Mouse (Mus musculus) intestine, embryonic 16.5 days (tissue): ENCODE data around the gene Atp8b5. TPM values are rescaled to one million over a fixed set of nuclear protein-coding genes. Genes with fewer than 3 reads are reported as not detected.
A peak's percentile ranks its signal among the peaks of the same experiment; 100 is the strongest.

Experiments
- ATAC-seq: fragments of 200-750 bp; cut with Nextera tagmentation; 2 replicates; pipeline ENCODE4 v1.8.0; 2017; ENCODE audit warnings: moderate TSS enrichment, moderate library complexity
- H3K27ac ChIP-seq: fragments of 300-500 bp; sonication (generic); 2 replicates; pipeline ENCODE4 v1.5.1; 2014; ENCODE audit warnings: mild to moderate bottlenecking, low read length
- H3K27me3 ChIP-seq: fragments of 300-500 bp; sonication (generic); replicated peaks from 2 replicates; pipeline ENCODE4 v1.6.1; 2014; ENCODE audit warnings: low read length, control low read depth, mixed read lengths; ENCODE audit not compliant: control insufficient read depth, insufficient read depth
- H3K36me3 ChIP-seq: fragments of 300-500 bp; sonication (generic); 2 replicates; pipeline ENCODE4 v1.6.1; 2014; ENCODE audit warnings: low read length, control low read depth; ENCODE audit not compliant: control insufficient read depth, insufficient read depth
- H3K4me1 ChIP-seq: fragments of 300-500 bp; sonication (generic); 2 replicates; pipeline ENCODE4 v1.6.1; 2014; ENCODE audit warnings: low read length, control low read depth, mixed read lengths; ENCODE audit not compliant: control insufficient read depth, insufficient read depth
- H3K4me2 ChIP-seq: fragments of 300-500 bp; sonication (generic); 2 replicates; pipeline ENCODE4 v1.6.1; 2014; ENCODE audit warnings: low read depth, low read length, control low read depth
- H3K4me3 ChIP-seq: fragments of 300-500 bp; sonication (generic); 2 replicates; pipeline ENCODE4 v1.5.1; 2014; ENCODE audit warnings: mild to moderate bottlenecking, low read length
- H3K9ac ChIP-seq: fragments of 300-500 bp; sonication (generic); 2 replicates; pipeline ENCODE4 v1.6.1; 2014; ENCODE audit warnings: low read depth, low read length
- H3K9me3 ChIP-seq: fragments of 300-500 bp; sonication (generic); 2 replicates; pipeline ENCODE4 v1.6.1; 2016; ENCODE audit warnings: low read length, control low read depth; ENCODE audit not compliant: control insufficient read depth
- WGBS: fragments of 180-500 bp; shearing (Covaris S2); extraction: QIAGEN DNeasy Blood & Tissue Kit; methylation state at CpG from one replicate; pipeline ENCODE4 v1.1.7; 2014; 5-methylcytosine and 5-hydroxymethylcytosine counted together
- polyA plus RNA-seq: library from polyadenylated mRNA; unstranded; fragments of >200 nt; fragmentation: Nextera tagmentation; extraction: Ambion mirVana; gene quantifications from 2 replicates; pipeline ENCODE4 v1.2.1, GENCODE M21; 2015

The Atp8b5 gene
- polyA plus RNA-seq: 1.2 and 1.4 TPM in 2 replicates

- H3K9ac ChIP-seq: peak within 1 kb of the TSS; percentile 48; the same call in 1 of the 2 replicates
- no peak within 1 kb of the TSS for H3K27ac ChIP-seq
- H3K4me1 ChIP-seq: no peaks in the 10 kb centered on the region
- H3K27me3 ChIP-seq: no peaks in the 10 kb centered on the region
- H3K36me3 ChIP-seq: no peaks in the 10 kb centered on the region
- H3K9me3 ChIP-seq: no peaks in the 10 kb centered on the region
- peak within 1 kb of the TSS; percentile 70 for H3K4me2 ChIP-seq
- ATAC-seq: peak; percentile 96
- H3K4me3 ChIP-seq: peak within 1 kb of the TSS; percentile 33
- 3% methylated on average over 19 of the region's 19 CpGs for WGBS
Observed at GRCm38 (mm10) chr4:43266623-43267322, at the start of gene Atp8b5. Gene Atp8b5 (plus strand): TSS chr4:43267159.

- 94% methylated on average over 1 of the region's 1 CpGs for WGBS
- H3K27ac ChIP-seq: no peak overlapping the region
- H3K36me3 ChIP-seq: no peaks in the 10 kb centered on the region
- H3K4me1 ChIP-seq: no peaks in the 10 kb centered on the region
- H3K9me3 ChIP-seq: no peaks in the 10 kb centered on the region
- H3K4me3 ChIP-seq: no peak overlapping the region
- ATAC-seq: no peak
- H3K4me2 ChIP-seq: no peak overlapping the region
- no peak overlapping the region for H3K9ac ChIP-seq
- no peaks in the 10 kb centered on the region for H3K27me3 ChIP-seq
Observed at GRCm38 (mm10) chr4:43217997-43218396, 49.0 kb upstream of the Atp8b5 start.

- Histone ChIP-seq H3K9me3 (no peaks in the 10 kb centered on the region), H3K4me2 (no peak overlapping the region), H3K4me3 (no peak overlapping the region), H3K27me3 (no peaks in the 10 kb centered on the region), H3K9ac (no peak overlapping the region), H3K27ac (no peak overlapping the region), H3K4me1 (no peaks in the 10 kb centered on the region), H3K36me3 (no peaks in the 10 kb centered on the region)
- WGBS: 88% methylated on average over 3 of the region's 3 CpGs
- no peak for ATAC-seq
Observed at GRCm38 (mm10) chr4:43231821-43232220, 35.1 kb upstream of the Atp8b5 start.

GRCm38 (mm10) chr4:43232985-43233384 is 34.0 kb upstream of the Atp8b5 start:
- Histone ChIP-seq H3K4me1 (no peaks in the 10 kb centered on the region), H3K27me3 (no peaks in the 10 kb centered on the region), H3K9ac (no peak overlapping the region), H3K27ac (no peak overlapping the region), H3K9me3 (no peaks in the 10 kb centered on the region), H3K36me3 (no peaks in the 10 kb centered on the region), H3K4me2 (no peak overlapping the region), H3K4me3 (no peak overlapping the region)
- 89% methylated on average over 1 of the region's 1 CpGs for WGBS
- no peak for ATAC-seq

GRCm38 (mm10) chr4:43233489-43233888 is 33.5 kb upstream of the Atp8b5 start:
- Histone ChIP-seq H3K27me3 (no peaks in the 10 kb centered on the region), H3K4me2 (no peak overlapping the region), H3K36me3 (no peaks in the 10 kb centered on the region), H3K27ac (no peak overlapping the region), H3K4me1 (no peaks in the 10 kb centered on the region), H3K9me3 (no peaks in the 10 kb centered on the region), H3K9ac (no peak overlapping the region), H3K4me3 (no peak overlapping the region)
- WGBS: 92% methylated on average over 6 of the region's 6 CpGs
- ATAC-seq: no peak

GRCm38 (mm10) chr4:43236898-43237297 is 30.1 kb upstream of the Atp8b5 start:
- no peaks in the 10 kb centered on the region for H3K9me3 ChIP-seq
- no peak overlapping the region for H3K4me3 ChIP-seq
- no peaks in the 10 kb centered on the region for H3K27me3 ChIP-seq
- no peak overlapping the region for H3K9ac ChIP-seq
- ATAC-seq: no peak
- H3K27ac ChIP-seq: no peak overlapping the region
- no peaks in the 10 kb centered on the region for H3K36me3 ChIP-seq
- H3K4me2 ChIP-seq: no peak overlapping the region
- 91% methylated on average over 9 of the region's 9 CpGs for WGBS
- H3K4me1 ChIP-seq: no peaks in the 10 kb centered on the region

- no peak for ATAC-seq
- 92% methylated on average over 1 of the region's 1 CpGs for WGBS
- no peaks in the 10 kb centered on the region for H3K36me3 ChIP-seq
- no peaks in the 10 kb centered on the region for H3K4me1 ChIP-seq
- H3K4me3 ChIP-seq: no peak overlapping the region
- H3K27me3 ChIP-seq: no peaks in the 10 kb centered on the region
- no peak overlapping the region for H3K4me2 ChIP-seq
- H3K9ac ChIP-seq: no peak overlapping the region
- H3K9me3 ChIP-seq: no peaks in the 10 kb centered on the region
- no peak overlapping the region for H3K27ac ChIP-seq
Observed at GRCm38 (mm10) chr4:43240716-43241115, 26.2 kb upstream of the Atp8b5 start.

GRCm38 (mm10) chr4:43244022-43244421 is 22.9 kb upstream of the Atp8b5 start:
- 46% methylated on average over 2 of the region's 2 CpGs for WGBS
- ATAC-seq: no peak
- H3K27ac ChIP-seq: no peak overlapping the region
- no peak overlapping the region for H3K4me3 ChIP-seq
- H3K4me2 ChIP-seq: no peak overlapping the region
- H3K4me1 ChIP-seq: no peaks in the 10 kb centered on the region
- no peaks in the 10 kb centered on the region for H3K36me3 ChIP-seq
- H3K9me3 ChIP-seq: no peaks in the 10 kb centered on the region
- no peak overlapping the region for H3K9ac ChIP-seq
- H3K27me3 ChIP-seq: no peaks in the 10 kb centered on the region

GRCm38 (mm10) chr4:43245776-43246175 is 21.2 kb upstream of the Atp8b5 start:
- H3K9me3 ChIP-seq: no peaks in the 10 kb centered on the region
- H3K4me3 ChIP-seq: no peak overlapping the region
- H3K4me2 ChIP-seq: no peak overlapping the region
- no peaks in the 10 kb centered on the region for H3K27me3 ChIP-seq
- no peak for ATAC-seq
- H3K27ac ChIP-seq: no peak overlapping the region
- 86% methylated on average over 4 of the region's 4 CpGs for WGBS
- H3K4me1 ChIP-seq: no peaks in the 10 kb centered on the region
- no peak overlapping the region for H3K9ac ChIP-seq
- H3K36me3 ChIP-seq: no peaks in the 10 kb centered on the region

GRCm38 (mm10) chr4:43248026-43248425 is 18.9 kb upstream of the Atp8b5 start:
- Histone ChIP-seq H3K27me3 (no peaks in the 10 kb centered on the region), H3K4me2 (no peak overlapping the region), H3K9me3 (no peaks in the 10 kb centered on the region), H3K4me3 (no peak overlapping the region), H3K9ac (no peak overlapping the region), H3K4me1 (no peaks in the 10 kb centered on the region), H3K27ac (no peak overlapping the region), H3K36me3 (no peaks in the 10 kb centered on the region)
- ATAC-seq: no peak
- 73% methylated on average over 7 of the region's 7 CpGs for WGBS
